Mouse (Mus musculus): ENCODE data around the gene Pfn1.

Pfn1 gene

DNA sequence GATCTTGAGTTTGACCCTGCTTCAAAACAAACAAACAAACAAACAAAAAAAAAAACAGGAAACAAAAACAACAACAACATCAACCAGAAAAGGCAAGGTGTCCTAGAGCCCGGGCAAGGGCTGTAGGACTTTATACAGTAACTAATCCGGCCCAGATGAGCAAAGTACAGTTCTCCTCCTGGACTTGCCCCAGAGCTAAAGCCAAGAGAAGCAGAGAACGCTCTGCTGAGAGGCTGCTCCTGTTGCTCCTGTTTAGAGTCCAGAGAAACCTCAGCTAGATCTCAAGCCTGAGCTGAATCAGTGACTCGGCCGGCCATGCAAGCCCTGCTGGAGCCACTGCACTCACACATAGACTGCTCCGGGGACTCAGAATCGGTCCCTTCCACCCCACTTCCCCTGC, 24.3 kb downstream of the Pfn1 start:
- DNase-seq = no peak

DNA sequence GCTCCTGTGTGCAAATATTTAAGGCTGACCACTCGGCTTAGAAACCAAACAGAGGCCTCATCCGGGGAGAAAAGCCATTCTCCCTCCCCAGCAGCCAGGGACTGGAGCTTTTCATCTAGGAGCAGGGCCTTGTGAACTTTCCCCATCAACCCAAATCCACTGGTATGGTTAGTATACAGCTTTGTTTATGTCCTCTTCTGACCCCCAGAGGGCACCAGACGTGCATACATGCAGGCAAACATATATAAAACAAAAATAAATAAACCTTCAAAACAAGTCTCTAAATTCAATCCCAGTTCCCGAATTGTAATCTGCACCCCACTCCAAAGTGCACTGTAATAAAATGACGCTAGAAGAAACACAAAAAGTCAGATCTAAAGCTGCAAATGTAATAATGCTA, 24.9 kb downstream of the Pfn1 start:
- DNase-seq = no peak

DNA sequence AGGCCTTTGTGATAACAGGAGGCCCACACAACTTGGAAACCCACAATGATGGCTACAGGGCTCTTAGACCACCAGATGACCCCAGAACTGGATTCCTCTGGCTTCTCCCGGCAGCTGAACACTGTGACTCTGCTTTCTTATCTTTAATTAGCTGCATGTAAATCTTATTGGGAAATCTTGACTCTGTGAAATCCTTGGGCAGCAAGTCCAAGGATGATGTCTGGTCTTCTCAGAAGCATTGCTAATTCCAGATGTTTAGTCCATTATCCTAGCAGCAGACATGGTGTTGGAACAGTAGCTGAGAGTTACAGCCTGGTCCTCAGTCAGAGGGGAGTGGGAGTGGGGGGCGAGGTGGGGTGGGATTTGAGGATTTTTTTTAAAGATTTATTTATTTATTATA, 26.0 kb downstream of the Pfn1 start:
- no peak for DNase-seq

DNA sequence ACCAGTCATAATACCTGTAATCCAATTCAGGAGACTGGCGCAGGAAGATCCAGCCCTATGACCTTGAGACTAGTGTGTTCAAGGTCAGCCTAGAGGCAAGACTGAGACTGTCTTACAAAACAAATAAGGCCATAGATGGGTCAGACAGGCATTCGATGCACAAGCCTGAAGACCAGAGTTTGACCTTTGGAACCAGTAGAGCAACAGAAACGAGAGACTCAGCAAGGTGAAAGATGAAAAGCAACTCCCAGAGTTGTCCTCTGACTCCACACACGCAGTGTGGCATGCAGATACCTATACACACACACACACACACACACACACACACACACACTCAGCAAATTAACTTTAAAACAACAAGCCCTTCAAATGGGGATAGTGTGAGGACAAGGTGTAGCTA, 27.6 kb downstream of the Pfn1 start:
- DNase-seq = no peak

DNA sequence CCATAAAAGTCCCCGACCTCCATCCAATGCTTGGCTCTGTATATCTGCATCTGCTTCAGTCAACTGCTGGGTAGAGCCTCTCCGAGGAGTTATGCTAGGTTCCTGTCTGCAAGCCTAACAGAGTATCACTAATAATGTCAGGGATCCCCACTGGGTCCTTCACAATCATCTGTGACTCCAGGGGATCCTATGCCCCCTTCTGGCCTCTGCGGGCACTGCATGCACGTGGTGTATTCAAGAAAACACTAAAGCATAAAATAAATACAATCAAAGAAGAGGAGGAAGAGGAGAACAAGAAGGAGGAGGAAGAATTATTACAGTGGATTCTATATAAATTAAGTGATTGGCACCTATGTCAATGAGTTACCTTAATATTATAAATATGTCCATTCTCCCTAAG, 29.0 kb downstream of the Pfn1 start:
- no peak for DNase-seq

DNA sequence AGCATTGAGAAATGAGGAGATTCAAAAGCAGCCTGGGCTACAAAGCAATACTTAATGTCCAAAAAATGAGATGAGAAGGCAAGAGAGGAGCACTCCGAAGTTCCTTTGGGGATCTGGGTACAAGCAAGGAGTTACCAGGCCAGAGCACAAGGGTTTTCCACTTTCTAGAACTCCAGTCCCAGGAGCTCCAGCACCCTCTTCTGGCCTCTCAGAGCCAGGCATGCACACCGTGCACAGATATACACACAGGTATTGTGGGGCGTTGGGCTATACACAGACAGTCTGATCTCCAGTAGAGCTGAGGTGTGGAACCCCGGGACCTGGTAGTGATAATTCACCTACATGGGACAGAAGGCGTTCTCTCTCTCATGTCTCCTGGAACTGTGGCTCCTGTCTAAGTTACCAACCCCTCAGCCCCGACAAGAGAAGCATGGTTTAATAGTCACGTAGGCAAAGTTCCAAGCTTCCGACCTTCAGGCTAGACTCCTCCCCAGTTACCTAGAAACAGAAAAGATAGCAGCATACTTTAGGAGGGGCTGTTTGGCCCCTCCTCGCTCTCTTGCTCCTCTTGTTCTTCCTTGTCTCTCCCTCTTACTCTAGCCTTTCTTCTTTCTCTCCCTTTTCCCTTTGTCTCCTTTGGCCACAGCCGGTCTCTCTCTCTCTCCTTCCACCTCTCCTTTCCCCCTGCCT, 31.2 kb downstream of the Pfn1 start:
- DNase-seq = no peak

DNA sequence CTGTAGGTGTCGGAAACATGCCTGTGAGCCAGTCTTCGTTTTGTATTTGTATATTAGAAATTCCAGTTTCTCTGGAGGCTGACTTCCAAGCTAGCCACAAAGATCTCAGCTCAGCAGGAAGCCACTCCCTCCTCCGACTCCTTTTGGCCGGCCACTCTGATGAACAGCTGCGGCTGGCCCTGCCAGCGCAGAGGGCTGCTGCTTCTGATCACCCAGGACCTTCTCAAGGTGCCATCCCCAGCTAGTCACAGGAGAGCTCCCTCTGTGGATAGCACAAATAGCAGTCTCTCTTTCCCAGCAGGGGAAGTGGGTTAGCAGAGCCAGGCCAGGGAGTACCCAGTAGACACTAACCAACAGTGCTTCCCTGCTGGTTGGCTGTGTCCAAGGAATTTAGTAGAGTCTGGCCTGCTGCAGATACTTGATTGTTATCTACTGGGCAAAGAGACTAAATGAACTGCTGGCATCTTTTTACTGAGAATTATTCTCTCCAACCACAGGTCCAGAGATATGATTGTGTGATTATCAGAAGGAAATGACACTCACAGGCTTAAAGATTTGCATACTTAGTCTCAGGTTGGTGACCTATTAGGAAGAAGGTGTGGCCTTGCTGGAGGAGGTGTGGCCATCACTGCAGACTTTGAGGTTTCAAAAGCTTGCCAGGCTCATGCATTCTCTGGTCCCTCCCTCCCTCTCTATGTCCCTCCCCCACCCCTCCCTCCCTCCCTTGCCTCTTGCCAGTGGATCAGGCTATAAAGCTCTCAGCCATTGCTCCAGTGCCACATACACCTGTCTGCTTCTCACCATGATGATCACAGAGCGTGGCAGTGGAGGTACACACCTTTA, 32.3 kb downstream of the Pfn1 start:
- DNase-seq = no peak

DNA sequence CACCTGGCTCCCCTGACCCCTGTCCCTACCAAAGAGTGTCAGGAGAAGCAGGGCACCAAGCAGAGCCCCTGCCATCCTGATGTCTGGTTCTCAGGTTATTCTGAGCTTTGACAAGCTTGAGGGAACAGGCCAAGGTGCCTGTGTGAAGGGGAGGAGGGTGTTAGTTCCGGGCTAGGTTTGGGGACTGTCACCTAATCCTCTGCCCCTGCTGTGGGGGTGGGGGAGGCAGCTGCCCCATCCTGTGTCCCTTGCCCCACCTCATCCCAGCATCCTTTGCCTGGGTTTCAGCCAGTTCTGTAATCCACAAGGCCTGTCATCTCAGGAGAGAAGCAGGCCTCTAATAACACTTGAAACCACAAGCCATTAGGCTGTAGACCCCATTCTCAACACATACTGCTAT, 35.3 kb downstream of the Pfn1 start, which contains the start of gene Chrne:
Gene Chrne, minus strand, starts transcription at position 116 of the 400 bp plus-strand sequence.
- no peak for DNase-seq

DNA sequence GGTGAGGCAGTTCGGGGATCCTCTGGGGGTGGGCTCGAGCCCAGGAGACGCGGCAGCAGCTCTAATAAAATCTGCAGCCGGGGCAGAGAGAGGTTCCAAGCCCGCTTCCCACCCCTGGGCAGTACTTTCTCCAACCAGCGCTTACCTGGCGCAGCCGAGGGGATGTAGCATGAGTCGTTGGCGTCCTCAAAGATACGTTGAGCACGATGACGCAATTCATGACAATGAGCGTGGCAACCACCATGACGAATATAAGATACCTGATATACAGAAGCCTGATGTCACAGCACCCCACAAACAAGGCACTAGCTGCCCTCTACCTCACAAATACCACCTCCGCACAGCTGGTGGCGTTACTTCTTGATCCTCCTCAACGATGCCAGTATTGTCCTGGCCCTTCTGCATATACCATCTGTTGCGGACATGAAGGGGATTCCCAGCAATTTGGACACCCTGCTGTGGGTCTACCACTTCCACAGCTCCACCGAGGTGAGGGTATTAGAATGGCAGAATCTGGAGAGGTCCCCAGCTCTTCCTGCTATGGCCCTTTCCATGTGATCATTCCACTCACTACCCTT, 38.8 kb downstream of the Pfn1 start, which contains the start of gene 4930544D05Rik:
Gene 4930544D05Rik, plus strand, starts transcription at position 333 of the 578 bp plus-strand sequence.
- DNase-seq = no peak

DNA sequence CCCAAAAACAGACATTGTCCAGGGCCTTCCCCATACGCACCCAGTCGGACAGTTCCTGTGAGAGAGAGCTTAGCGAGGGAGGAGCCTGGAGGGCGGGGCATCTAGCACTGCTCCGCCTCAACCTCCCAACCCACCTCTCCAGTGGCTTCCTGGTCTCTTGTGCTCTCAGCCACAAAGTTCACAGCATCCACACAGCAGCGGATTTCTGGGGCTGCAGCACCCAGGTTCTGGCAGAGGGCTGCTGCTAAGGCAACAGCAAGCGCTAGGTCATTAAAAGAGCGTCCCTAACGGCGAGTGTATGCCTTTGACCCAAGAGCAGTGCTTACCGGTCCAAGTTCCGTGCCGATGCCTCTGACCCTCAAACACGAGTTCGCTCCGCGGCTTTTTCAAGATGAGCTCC, 39.4 kb downstream of the Pfn1 start:
- peak; percentile 70 to 76 for DNase-seq

DNA sequence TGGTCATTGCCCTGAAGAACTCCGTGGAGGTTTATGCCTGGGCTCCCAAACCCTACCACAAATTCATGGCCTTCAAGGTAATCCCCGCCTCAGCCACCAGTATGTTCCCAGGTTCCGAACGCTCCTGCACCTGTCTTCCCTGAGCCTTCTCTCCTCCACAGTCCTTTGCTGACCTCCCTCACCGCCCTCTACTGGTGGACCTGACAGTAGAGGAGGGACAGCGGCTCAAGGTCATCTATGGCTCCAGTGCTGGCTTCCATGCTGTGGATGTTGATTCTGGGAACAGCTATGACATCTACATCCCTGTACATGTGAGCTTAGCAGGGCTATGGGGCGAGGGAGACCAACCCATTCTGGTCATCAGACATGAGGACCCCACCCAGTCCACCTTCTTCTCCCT, 41.9 kb downstream of the Pfn1 start:
- no peak for DNase-seq

DNA sequence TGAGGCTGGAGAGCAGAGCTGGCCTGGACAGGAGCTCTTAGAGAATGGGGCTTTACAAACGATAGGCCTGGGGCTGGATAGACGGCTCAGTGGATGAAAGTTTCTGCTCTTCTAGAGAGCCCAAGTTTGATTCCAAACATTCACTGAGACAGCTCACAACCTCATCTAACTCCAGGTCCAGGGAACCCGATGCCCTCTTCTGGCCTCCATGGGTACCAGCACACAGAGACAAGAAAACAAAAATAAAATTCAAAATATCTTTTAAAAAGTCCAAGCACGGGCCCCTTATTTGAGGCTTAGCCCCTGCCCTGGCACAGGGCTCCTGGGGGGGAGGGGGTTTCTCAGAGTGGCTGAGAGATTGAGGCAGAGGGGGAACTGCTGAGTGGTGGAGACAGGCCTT, 43.7 kb downstream of the Pfn1 start:
- no peak for DNase-seq

DNA sequence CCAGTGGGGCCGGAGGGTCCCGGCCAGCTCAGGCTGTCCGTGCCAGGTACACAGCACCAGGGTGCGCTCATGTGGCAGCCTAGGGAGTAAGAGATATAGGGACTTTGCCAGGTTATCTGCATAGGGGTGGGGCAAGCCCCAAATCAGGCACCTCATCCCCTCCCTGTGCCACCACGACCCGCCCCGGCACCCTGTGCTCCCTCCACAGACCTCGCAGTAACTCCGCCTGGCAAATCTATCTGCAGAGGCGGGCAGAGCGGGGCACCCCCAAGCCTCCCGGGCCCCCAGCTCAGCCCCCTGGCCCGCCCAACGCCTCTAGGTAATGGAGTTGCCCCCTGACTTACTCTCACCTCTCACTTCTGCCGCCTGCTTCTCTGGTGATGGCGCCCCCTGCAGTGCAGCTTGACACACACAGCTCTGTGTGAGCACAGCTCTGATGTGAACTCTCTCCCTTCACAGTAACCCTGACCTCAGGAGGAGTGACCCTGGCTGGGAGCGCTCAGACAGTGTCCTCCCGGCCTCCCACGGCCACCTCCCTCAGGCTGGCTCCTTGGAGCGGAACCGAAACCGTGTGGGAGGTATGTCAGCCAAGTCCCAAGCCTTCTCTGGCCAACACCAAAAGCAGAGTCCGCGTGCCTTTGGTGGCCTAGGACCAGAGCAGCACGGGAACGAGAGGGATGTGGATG, 45.9 kb downstream of the Pfn1 start:
- DNase-seq = no peak

DNA sequence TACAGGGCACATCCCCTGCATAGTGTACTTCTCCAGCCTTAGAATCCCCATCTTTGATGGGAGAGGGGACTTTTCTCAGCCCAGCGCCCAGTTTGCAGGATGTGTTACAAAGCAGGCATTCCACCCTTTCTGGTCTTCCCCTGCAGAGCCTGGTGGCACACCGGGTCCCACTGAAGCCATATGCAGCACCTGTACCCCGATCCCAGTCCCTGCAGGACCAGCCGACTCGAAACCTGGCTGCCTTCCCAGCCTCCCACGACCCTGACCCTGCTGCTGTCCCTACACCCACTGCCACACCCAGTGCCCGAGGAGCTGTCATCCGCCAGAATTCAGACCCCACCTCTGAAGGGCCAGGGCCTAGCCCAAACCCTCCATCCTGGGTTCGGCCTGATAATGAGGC, 46.8 kb downstream of the Pfn1 start:
- DNase-seq = no peak

DNA sequence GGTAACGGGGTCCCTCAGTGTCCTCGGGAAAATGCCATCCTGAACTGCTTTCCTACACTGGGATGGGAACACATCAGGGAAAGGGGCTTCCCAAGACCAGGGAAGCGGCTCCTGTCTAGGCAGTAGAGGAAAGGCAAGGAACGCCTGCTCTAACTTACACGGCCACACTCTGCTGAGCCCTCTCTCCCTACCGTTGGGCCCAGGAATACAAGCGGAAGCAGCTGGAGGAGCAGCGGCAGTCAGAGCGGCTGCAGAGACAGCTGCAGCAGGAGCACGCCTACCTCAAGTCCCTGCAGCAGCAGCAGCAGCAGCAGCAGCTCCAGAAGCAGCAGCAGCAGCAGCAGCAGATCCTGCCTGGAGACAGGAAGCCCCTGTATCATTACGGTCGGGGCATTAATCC, 47.7 kb downstream of the Pfn1 start:
- no peak for DNase-seq

DNA sequence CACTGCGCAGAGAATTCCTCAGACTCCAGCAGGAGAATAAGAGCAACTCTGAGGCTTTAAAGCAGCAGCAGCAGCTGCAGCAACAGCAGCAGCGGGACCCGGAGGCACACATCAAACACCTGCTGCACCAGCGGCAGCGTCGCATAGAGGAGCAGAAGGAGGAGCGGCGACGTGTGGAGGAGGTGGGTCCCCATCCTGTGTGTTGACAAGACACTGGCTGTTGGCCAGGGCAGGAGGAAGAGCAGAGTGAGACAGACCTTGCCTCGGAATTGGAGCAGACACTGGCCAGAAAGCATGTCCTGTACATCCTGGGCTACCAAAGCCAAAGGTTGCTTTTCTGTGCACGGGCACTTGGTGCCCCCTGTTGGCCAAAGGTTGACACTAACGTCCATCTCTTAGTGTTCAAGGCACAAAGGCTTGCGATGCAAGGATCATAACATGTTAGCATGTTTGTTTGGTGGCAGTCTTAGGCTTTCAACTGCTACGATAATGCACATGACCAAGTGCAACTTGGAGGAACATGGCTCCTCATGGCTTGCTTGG, 49.3 kb downstream of the Pfn1 start:
- peak; percentile 35 to 52 for DNase-seq
